Mouse (Mus musculus) erythroid progenitor cell, adult 5-6 weeks (primary cell): ENCODE data around the gene Foxm1. TPM values are rescaled to one million over a fixed set of nuclear protein-coding genes. Genes with fewer than 3 reads are reported as not detected.
"Not testable (repeated sequence)": the region's sequence is repeated elsewhere in the genome, so short reads cannot be mapped to it uniquely, and the experiment has no call there.

Source experiments
- ATAC-seq: replicated peaks from 2 replicates; pipeline ENCODE4 v1.8.0; 2016; ENCODE audit warnings: moderate number of reproducible peaks, mild to moderate bottlenecking, moderate TSS enrichment, inconsistent platforms; ENCODE audit not compliant: poor library complexity, low FRiP score, severe bottlenecking
- total RNA-seq, 2 experiments: library from RNA; stranded (forward) in 1 of 2; stranded (reverse) in 1 of 2; fragments of 150-400 nt in 1 of 2; fragments of 186-747, 209-891 nt in 1 of 2; gene quantifications; 2 replicates each; pipeline versions ENCODE4 v1.2.3 to v1.2.4; 2015 to 2017; ENCODE audit warnings: low replicate concordance in 2 of 2

Foxm1 gene
- total RNA-seq, 2 experiments from 2014 or later = 90.5 to 131 TPM

DNA sequence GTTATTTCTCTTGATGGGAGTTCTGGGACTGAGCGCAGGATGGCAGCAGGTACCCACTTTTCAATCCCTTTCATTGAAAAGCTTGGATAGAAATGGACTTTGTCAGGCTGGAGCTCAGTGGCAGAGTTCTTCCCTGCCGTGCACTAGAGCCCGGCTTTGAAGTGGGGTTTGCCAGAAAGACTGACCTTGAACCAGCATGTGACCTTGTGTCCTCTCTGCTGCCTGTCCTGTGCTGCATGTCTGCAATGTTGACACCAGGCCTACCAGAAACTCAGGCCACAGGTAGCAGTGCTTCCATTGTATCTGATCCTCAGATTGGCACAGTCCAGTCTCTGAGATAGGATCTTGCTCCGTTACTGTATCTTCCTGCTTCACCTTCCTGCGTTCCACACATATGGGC is 7.3 kb downstream of the Foxm1 start:
- ATAC-seq = no peak

DNA sequence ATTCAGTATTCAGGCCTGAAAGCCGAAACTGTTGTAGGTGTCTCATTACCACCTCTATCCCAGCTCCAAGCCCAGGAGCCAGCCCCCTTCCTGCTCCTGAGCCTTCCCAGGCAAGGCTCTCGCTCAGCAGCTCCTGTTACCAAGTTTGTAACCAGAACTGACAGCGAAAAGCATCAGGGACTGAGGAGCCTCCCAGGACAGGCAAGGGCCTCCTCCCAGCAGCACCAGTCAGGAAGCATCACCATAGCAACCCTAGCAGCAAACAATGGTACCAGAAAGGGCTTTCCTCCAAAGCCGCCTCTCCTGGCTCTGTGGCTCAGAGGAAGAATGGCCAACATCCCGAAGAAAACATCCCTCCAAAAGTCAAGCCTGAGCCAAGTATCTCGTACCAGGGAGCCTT is 12.4 kb downstream of the Foxm1 start, which contains the start of the genes Tex52 and Gm44596:
Gene Tex52 (plus strand): TSS at position 265 of the 400 bp plus-strand sequence.
Gene Gm44596 (plus strand): TSS at position 312 of the 400 bp plus-strand sequence.
- ATAC-seq = no peak

DNA sequence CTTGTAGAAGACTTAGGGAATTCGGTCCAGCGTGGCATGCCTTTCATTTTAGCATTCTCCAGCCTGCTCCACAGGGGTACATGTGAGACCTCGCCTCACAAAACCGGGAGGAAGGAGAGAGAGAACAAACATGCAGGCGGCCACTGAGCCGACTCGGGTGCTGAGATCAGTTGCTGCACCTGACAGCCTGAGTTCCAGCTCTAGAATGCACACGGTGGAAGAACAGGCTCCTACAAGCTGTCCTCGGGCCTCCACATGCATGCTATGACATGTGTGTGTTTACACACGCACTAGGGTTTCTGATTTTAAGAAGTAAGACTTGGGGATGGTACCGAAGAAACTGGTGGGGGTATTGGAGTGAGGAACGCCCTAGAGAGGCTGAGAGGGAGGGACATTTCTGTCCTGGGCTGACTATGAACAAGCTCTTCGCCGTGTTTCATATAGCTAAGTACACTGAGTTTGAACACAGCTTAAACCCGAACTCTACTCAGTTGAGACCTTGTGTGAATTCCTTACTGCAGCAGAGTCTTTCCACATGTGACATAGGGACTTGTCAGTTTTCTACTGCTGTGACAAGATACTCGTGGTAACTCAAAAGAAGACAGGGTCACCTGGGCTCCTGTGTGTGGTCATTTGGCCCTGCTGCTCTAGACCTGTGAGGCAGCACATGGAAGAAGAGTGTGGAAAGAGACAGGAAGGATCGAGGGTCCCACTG is 13.8 kb downstream of the Foxm1 start:
- no peak for ATAC-seq

DNA sequence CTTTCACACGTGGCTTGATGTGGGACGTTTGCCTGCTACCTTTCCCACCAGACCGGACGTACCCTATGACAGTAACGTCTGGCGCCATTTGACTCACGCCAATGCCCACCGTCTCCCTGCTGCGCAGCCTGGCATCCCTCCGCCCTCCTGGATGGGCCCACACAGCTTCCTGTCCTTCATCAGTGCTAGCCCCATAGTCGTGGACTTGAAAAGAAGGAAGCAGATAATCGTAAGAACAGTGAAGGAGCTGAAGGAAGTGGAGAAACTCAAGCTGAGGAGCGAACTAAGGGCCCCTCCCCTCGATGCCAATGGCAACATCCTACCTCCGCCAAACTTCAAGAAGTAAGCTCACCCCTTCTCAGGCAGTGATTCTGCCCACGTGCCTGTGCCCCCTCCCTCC is 16.9 kb downstream of the Foxm1 start:
- no peak for ATAC-seq

DNA sequence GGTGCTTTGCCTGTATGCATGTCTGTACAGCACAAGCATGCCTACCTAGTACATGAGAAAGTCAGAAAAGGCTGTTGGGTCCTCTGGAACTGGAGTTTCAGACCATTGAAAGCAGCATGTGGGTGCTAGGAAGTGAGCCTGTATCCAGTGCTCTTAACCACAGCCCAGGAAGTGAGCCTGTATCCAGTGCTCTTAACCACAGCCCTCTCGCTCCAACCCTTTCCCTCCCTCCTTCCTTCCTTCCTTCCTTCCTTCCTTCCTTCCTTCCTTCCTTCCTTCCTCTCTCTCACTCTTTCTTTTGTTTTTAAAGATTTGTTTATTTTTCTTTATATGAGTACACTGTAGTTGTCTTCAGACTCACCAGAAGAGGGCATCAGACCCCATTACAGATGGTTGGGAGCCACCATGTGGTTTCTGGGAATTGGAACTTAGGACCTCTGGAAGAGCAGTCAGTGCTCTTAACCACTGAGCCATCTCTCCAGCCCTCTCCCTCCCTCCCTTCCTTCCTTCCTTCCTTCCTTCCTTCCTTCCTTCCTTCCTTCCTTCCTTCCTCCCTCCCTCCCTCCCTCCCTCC is 17.9 kb downstream of the Foxm1 start:
- not testable (repeated sequence) for ATAC-seq

DNA sequence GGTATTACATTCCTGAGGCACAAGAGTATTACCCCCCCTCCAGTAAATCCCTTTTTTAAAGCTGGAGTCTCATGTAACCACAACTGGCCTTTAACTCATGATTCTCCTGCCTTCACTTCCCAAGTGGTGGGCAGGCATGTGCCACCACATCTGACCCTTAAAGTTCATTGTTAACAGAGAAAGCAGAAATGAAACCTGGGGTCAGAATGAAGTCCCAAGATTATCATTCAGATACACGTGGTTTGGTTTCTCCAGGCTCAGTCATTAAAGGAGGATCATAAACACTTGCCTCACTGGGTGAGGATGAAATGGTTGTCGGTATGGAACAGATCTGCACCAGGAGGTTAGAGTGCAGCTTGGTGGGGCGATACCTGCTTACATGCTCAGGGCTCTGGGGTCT is 18.5 kb downstream of the Foxm1 start:
- no peak for ATAC-seq

DNA sequence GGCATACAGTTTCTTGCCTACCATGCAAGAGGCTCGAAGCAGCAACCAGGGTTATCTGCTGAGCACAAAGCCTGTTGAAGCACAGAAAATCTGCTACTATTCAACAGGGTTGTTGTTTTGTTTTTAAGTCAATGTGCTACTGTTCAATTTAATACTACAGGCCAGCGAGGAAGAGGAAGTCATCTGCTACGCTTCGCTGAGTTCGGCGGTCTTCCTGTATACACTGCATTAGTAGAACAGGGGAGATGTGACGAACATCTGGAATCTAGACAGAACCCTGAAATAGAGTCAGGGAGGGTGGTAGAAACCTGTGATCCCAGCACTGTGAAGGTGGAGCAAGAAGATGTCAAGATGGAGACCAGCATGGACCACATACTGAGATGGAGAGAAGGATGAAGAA is 21.0 kb downstream of the Foxm1 start:
- ATAC-seq = no peak

DNA sequence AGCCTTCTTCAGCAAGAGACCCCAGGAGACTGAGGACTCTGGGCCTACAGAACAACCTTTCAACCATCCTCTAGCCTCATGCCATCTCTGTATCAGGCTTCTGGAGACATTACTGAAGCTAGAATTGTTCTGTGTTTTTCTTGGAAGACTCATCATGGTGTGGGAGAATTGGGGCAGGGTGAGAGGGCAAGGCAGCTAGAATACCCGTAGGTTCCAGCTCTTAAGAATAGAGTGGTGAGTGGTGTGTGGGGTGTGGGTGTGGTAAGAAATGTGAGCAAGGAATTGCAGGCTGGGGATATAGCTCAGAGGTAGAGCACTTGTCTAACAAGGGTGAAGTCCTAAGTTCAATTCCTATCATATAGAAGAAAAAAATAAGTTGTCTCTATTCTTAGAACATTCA is 22.3 kb downstream of the Foxm1 start:
- no peak for ATAC-seq

DNA sequence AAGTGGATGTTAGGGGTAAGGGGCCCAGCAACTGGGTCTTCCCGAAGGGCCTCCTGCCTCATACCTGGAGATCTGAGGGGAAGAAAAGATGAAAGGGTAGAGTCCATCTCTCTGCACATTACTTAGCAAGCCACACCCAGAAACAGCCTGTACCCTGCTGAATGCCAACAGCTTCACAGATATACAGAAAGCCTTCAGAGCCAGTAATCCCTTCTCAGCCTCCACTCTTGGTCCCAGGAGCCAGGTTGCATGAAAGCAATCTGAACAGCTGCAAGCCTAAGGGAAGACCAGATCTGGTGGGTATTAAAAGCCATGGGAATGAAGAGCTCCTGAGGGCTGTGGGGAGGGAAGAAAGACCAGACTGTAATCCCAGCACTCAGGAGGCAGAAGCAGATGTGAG is 26.4 kb downstream of the Foxm1 start:
- ATAC-seq = no peak

DNA sequence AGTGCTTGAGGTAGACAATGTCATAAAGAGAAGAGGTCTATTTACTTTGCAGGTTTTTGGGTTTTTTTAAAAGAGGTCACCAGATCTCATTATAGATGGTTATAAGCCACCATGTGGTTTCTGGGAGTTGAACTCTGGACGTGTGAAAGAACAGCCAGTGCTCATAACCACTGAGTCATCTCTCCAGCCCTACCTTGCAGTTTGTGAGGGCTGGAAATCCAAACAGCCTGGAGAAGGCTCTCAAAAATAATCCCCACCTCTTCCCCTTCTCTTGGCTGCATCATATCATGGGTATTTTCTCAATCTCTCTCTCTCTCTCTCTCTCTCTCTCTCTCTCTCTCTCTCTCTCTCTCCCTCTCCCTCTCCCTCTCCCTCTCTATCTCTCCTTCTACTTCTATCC is 27.9 kb downstream of the Foxm1 start:
- ATAC-seq = no peak

DNA sequence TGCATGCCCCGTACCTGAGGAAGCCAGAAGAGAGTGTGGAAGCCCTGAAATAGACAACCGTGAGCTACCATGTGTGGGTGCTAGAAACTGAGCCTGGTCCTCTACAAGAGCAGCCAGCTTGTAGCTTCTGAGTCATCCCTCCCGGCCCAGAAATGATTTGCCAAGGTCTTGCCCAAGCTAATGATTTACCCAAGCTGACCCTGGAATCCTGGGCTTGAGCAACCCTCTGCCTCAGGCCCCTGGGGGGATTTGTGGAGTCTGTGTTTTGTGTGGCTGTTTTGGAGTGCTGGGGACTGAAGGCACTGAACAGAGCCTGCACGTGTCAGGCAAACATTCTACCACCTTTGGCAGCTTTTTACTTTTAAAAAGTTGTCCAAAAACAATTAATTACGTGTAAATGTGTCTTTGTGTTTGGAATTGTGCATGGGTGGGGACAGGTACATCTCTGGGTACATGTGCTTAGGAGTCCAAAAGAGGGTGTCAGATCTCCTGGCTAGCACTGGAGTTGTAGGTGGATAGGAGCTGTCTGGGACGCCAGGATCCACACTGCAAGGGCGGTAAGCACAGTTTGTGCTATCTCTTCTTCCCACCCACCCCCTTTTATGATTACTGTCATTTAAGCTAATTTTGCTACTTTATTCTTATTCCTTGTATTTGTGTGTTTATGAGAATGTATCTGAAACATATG is 35.0 kb downstream of the Foxm1 start:
- ATAC-seq = no peak

DNA sequence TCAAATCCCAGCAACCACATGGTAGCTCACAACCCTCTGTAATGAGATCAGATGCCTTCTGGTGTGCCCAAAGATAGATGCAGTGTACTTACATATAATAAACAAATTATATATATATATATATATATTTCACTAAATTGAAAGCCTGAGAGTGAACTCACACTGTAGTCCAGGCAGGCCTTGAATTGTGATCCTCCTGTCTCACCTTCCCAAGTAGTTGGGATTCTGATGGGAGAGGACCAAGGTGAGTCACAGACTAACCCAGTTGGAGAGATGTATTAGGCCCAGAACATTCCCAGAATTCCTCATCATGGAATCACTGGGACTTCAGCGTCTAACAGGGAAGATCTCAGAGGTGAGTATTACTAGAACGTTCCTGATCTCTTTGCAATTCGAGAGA is 36.2 kb downstream of the Foxm1 start, which contains the start of gene Nrip2:
Gene Nrip2 (plus strand): TSS at position 301 of the 400 bp plus-strand sequence.
- ATAC-seq = no peak

DNA sequence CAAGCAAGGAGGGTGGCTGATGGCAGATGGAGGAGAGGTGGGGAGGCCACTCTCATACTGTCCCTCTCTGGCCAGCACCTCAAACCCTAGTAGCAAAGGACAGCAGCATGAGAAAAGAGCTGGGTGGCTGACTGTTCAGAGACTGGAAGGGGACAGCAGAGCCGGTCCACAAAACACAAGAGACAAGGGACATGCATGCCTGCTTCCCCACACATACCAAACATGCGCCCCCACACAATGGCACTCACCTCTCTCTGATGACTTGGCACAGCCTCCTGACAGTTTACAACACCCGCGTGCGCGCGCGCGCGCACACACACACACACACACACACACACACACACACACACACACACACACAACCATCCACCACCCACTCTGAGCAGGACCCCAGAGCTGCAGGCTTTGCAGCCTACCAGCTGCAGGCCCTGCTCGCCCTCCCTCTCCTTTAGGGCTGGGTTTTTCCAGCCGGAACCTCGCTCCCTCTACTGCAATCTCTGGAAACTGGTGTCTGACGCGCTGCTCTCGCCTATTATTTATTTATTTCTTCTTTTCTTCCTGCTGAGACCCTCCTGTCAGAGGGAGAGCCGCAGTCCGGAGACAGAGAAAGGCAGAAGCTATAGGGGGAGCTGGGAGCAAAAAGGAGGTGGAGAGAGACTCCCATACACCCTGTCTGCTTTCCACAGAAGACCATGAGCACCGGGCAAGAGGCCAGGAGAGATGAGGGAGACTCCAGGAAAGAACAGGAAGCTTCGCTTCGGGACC is 36.8 kb downstream of the Foxm1 start:
- ATAC-seq = no peak

DNA sequence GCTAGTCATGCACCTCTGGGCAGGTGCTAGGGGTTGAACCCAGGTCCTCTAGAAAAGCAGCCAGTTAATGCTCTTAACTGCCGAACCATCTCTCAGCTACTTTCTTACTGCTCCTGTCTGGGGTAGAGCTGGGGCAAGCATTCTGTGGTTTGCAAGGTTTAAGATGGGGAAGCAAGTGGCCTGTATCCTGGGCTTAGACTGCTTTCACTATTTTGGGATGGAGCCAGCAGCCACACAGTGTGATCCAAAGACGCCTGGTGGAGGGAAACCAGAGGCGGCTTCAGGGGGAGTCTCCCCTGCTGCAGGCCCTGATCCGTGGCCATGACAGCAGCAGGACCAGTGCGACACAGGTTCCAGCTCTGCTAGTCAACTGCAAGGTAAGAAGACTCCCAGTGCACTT is 41.9 kb downstream of the Foxm1 start:
- ATAC-seq = no peak

DNA sequence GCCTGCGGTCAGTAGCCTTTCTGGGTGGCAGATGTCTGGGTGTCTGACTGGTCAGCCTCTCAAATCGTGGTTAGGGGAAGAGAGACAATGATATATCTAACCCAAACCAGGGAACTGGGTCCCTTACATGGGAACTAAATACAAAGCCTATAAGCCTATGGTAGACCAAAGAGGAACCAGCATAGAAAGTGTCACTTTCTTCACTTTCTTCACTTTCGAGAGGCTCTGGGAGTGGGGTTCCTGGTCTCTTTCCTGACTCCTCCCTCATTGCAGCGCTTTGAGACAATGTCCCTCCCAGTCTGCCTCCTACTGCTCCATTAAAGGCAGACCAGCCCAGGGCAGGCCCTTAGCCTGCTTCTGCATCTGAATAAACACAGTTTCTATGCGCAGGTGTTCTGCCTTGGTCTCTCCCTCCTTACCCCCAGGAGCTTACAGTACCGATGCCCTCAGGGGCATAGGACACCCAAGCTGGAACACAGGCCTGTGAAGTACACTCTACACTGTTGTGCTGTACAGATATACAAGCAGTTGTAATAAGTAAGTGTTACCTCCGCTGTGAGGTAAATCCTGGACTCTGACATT is 45.9 kb downstream of the Foxm1 start:
- ATAC-seq = no peak

DNA sequence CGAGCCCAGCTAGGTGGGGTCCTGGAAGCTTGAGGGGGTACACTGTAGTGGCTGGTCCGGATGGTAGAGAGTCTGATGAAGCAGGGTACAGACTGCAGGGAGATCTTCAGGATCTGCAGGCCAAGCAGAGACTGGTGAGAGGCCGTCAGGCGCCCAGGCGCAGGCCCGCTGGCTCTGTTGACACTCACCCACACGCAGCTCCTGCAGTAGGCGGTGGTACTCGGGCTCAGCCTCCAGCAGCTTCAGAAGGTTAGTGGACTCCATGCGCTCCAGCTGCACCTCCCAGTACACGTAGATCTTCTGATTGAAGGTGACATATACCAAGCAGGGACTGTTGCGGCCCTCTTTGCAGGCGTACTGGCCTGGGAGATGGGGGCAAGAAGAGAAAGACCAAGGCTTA is 47.5 kb downstream of the Foxm1 start:
- no peak for ATAC-seq

DNA sequence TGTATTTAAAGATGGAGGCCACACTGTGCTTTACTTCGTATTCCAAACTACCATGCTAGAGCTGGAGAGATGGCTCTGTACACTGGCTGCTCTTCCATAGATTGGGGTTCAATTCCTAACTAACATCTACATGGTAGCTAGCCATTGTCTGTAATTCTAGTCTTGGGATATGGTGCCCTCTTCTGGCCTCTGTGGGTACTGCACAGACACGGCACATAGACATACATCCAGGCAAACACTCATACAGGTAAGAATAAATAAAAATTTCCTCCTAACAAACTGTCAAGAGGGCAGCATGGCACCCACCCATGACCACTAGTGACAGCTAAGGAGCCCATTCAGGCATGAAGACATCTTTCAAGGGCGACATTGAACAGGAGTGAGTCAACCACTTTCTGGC is 48.3 kb downstream of the Foxm1 start:
- ATAC-seq = peak; percentile 61; the same call in 1 of the 2 replicates

DNA sequence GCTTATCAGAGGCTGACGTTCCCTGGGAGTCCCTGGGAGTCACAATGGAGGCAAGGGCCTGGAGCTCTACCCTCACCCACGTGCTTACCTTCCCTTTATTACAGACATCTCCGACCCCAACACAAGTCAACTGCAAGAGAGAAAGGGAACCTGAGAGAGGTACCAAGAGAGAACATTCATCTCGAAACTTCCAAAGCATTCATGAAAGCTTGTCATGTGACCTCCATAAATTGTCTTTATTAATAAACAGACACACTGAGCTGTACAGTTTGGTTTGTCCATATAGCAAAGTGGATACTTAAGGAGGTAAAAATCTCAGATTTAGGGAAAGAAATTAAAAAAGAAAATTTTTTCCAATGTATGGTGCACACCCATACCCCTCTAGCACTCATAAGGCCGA is 53.4 kb downstream of the Foxm1 start:
- no peak for ATAC-seq

DNA sequence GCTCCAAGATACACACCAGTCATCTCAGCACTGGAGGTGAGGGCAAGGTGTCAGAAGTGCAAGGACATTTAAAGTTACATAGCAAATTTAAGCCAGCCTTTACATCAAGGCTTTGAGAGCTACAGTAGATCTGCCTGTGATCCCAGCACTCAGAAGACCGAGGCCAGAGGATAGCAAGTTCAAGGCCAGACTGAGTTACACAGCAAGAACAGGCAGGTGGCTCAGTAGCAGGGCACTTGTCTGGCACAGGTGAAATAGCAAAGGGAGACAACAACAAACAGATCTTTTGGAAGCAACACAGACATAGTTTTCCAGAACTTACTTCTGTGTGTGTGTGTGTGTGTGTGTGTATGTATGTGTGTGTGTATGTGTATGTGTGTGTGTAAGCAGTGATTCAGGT is 55.3 kb downstream of the Foxm1 start:
- ATAC-seq = no peak

DNA sequence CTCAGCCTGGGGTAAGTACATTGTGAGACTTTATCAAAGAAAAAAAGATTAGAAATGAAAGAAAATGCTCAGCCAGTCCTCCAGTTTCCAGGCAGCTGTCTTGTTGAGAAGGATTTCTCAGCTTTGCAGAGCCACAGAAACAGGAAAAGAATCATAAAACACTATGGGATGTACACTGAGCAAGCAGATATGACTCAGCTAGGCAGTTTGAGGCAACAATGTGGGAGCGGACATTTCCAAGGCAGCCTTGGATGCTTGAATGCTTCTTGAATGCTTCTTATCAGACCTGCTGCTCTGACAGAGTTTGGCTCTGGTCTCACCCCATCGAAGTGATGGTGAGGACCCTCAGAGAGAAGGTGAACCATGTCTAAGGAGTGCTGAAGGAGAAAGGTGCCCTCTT is 58.3 kb downstream of the Foxm1 start:
- no peak for ATAC-seq
